Mouse (Mus musculus): Measurements from ENCODE around the gene Dctpp1.

GRCm38 (mm10) chr7:127262218-127262961 lies 1.9 kb upstream of the Dctpp1 start:
- TF ChIP-seq POLR2A (IDR thresholded peaks at IDR 0.05; ENCODE audit: borderline replicate concordance, extremely low read depth, insufficient read depth, insufficient read length, poor library complexity, severe bottlenecking) (no peak), CTCF (IDR thresholded peaks at IDR 0.05; ENCODE audit: borderline replicate concordance, extremely low read depth, insufficient read depth, insufficient read length) (no peak)

Measured in brain, embryonic 14.5 days (tissue).